Mouse (Mus musculus) heart, postnatal 0 days (tissue): ENCODE data around the gene Tenm2. TPM values are rescaled to one million over a fixed set of nuclear protein-coding genes. Genes with fewer than 3 reads are reported as not detected.

Source experiments
- ATAC-seq: fragments of 200-750 bp; cut with Nextera tagmentation; 2 replicates; pipeline ENCODE4 v1.8.0; 2017; ENCODE audit warnings: low read depth, moderate number of reproducible peaks, moderate library complexity; ENCODE audit not compliant: insufficient read depth
- DNase-seq: peaks from one replicate; pipeline ENCODE4 v3.0.0-alpha.2; 2016; ENCODE audit warnings: low spot score
- H3K27ac ChIP-seq: fragments of 300-500 bp; sonication (generic); 2 replicates; pipeline ENCODE4 v1.5.1; 2014; ENCODE audit warnings: low read depth, mild to moderate bottlenecking
- H3K27me3 ChIP-seq: fragments of 300-500 bp; sonication (generic); 2 replicates; pipeline ENCODE4 v1.6.1; 2014; ENCODE audit warnings: low read length, mixed read lengths; ENCODE audit not compliant: control insufficient read depth, insufficient read depth
- H3K36me3 ChIP-seq: fragments of 300-500 bp; sonication (generic); replicated peaks from 2 replicates; pipeline ENCODE4 v1.6.1; 2014; ENCODE audit warnings: low read length, mixed read lengths; ENCODE audit not compliant: control insufficient read depth, insufficient read depth
- H3K4me1 ChIP-seq: fragments of 300-500 bp; sonication (generic); 2 replicates; pipeline ENCODE4 v1.6.1; 2014; ENCODE audit warnings: antibody characterized with exemption; ENCODE audit not compliant: control insufficient read depth, insufficient read depth
- H3K4me2 ChIP-seq: fragments of 300-500 bp; sonication (generic); 2 replicates; pipeline ENCODE4 v1.6.1; 2014; ENCODE audit warnings: low read depth, mild to moderate bottlenecking, low read length, moderate library complexity
- H3K4me3 ChIP-seq: fragments of 300-500 bp; sonication (generic); 2 replicates; pipeline ENCODE4 v1.5.1; 2014; ENCODE audit warnings: low read depth, low read length
- H3K9ac ChIP-seq: fragments of 300-500 bp; sonication (generic); replicated peaks from 2 replicates; pipeline ENCODE4 v1.6.1; 2014; ENCODE audit warnings: low read depth, low read length, mixed read lengths
- H3K9me3 ChIP-seq: fragments of 300-500 bp; sonication (generic); replicated peaks from 2 replicates; pipeline ENCODE4 v1.6.1; 2016; ENCODE audit warnings: low read length; ENCODE audit not compliant: control insufficient read depth
- CTCF ChIP-seq: IDR thresholded peaks from 2 replicates; pipeline ENCODE4 v1.5.1; 2016; ENCODE audit warnings: antibody characterized with exemption, control low read depth, low read depth
- EP300 ChIP-seq: IDR thresholded peaks from 2 replicates; pipeline ENCODE4 v1.6.1; 2016; ENCODE audit warnings: antibody characterized with exemption, low read depth
- WGBS: fragments of 180-500 bp; shearing (Covaris S2); extraction: QIAGEN DNeasy Blood & Tissue Kit; methylation state at CpG from one replicate; pipeline ENCODE4 v1.1.7; 2014; 5-methylcytosine and 5-hydroxymethylcytosine counted together
- polyA plus RNA-seq: library from polyadenylated mRNA; unstranded; fragments of >200 nt; fragmentation: Nextera tagmentation; extraction: Ambion mirVana; gene quantifications from 2 replicates; pipeline ENCODE4 v1.2.1, GENCODE M21; 2015
- total RNA-seq: library from RNA; depleted of rRNA; stranded (reverse); fragments of >200 nt; gene quantifications from 2 replicates; pipeline ENCODE4 v1.2.3, GENCODE M21; 2014; ENCODE audit warnings: low replicate concordance

The Tenm2 gene
- total and polyA plus RNA-seq, 2 experiments from 2014 or later = 0.14 to 0.95 TPM

- Histone ChIP-seq H3K27me3 (no peaks in the 10 kb centered on the region), H3K27ac (no peak overlapping the region), H3K36me3 (no peaks in the 10 kb centered on the region), H3K4me3 (no peak overlapping the region), H3K4me2 (no peak overlapping the region), H3K4me1 (no peaks in the 10 kb centered on the region), H3K9me3 (no peaks in the 10 kb centered on the region), H3K9ac (no peak overlapping the region)
- 75% methylated on average over 2 of the region's 2 CpGs for WGBS
- TF ChIP-seq EP300 (no peak), CTCF (no peak)
- DNase-seq (no peak), ATAC-seq (no peak)
These were observed 963.6 kb downstream of the Tenm2 start for GRCm38 (mm10) chr11:36272149-36272548.

DNA sequence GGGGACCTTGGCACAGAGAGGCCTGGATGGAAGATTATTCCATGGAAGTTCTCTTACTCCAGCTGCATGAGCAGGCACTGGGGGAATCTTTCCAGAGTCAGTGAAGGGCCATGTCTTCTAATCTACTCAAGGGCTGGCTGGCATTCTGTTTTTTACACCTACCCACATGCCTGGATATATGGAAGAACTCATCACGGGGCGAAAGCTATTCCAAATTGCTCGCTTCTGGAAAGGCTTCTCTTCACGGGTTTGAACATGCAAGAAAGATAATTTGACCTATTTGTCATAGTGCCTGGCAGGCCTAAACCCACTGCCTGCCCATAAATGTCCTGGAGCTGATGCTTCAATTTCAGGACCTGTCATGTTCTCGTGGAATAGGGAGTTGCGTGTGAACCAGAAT is 965.8 kb downstream of the Tenm2 start:
- Histone ChIP-seq H3K9me3 (no peaks in the 10 kb centered on the region), H3K27me3 (no peaks in the 10 kb centered on the region), H3K27ac (no peak overlapping the region), H3K36me3 (no peaks in the 10 kb centered on the region), H3K4me2 (no peak overlapping the region), H3K4me3 (no peak overlapping the region), H3K9ac (no peak overlapping the region), H3K4me1 (0 out of 2 replicates have a peak, but pooled peaks cover under 1% of the 10 kb centered on the region)
- DNase-seq (no peak), ATAC-seq (no peak)
- WGBS = 82% methylated on average over 6 of the region's 6 CpGs
- TF ChIP-seq EP300 (no peak), CTCF (no peak)

- Histone ChIP-seq H3K4me3 (no peak overlapping the region), H3K4me2 (no peak overlapping the region), H3K9ac (no peak overlapping the region), H3K4me1 (0 out of 2 replicates have a peak, but pooled peaks cover 5% of the 10 kb centered on the region), H3K27me3 (no peaks in the 10 kb centered on the region), H3K9me3 (no peaks in the 10 kb centered on the region), H3K27ac (no peak overlapping the region), H3K36me3 (no peaks in the 10 kb centered on the region)
- DNase-seq = no peak
- TF ChIP-seq EP300 (no peak), CTCF (no peak)
- WGBS = 77% methylated on average over 17 of the region's 17 CpGs
- no peak for ATAC-seq
These were observed 970.8 kb downstream of the Tenm2 start for GRCm38 (mm10) chr11:36264776-36265466.

- ATAC-seq (no peak), DNase-seq (no peak)
- Histone ChIP-seq H3K27me3 (no peaks in the 10 kb centered on the region), H3K4me3 (no peak overlapping the region), H3K9ac (no peak overlapping the region), H3K27ac (no peak overlapping the region), H3K36me3 (no peaks in the 10 kb centered on the region), H3K9me3 (no peaks in the 10 kb centered on the region), H3K4me2 (no peak overlapping the region), H3K4me1 (0 out of 2 replicates have a peak, but pooled peaks cover 5% of the 10 kb centered on the region)
- WGBS = 72% methylated on average over 10 of the region's 10 CpGs
- TF ChIP-seq CTCF = no peak
These were observed 971.9 kb downstream of the Tenm2 start for GRCm38 (mm10) chr11:36263840-36264239.

GRCm38 (mm10) chr11:36257187-36257586 is 978.6 kb downstream of the Tenm2 start:
- Histone ChIP-seq H3K27ac (no peak overlapping the region), H3K4me2 (no peak overlapping the region), H3K9ac (no peak overlapping the region), H3K36me3 (no peaks in the 10 kb centered on the region), H3K4me3 (no peak overlapping the region), H3K27me3 (no peaks in the 10 kb centered on the region), H3K4me1 (no peaks in the 10 kb centered on the region), H3K9me3 (no peaks in the 10 kb centered on the region; the same call in 1 of the 2 replicates)
- 84% methylated on average over 5 of the region's 5 CpGs for WGBS
- ATAC-seq (no peak), DNase-seq (no peak)
- TF ChIP-seq CTCF (no peak), EP300 (no peak)

DNA sequence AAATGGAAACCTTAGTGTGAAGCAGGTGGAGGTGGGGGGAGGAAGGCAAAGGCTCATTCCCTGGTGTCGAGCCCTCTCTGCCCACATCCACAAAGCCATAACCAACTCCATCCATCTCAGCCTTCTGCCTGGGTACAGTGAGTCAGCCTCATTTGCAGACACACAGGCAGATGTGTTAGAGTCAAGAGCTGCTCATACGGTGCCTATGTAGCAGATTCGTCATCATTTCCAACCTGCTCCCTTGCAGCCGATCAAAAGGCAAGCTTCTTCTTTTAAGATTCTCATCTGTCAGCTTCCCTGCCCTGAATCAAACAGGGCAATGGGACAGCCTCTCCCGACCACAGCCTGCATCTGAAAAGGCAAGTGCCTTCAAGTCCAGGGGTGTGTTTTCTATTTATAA is 979.0 kb downstream of the Tenm2 start:
- Histone ChIP-seq H3K36me3 (no peaks in the 10 kb centered on the region), H3K9ac (no peak overlapping the region), H3K4me3 (no peak overlapping the region), H3K9me3 (no peaks in the 10 kb centered on the region; the same call in 1 of the 2 replicates), H3K27ac (no peak overlapping the region), H3K27me3 (no peaks in the 10 kb centered on the region), H3K4me1 (no peaks in the 10 kb centered on the region), H3K4me2 (no peak overlapping the region)
- ATAC-seq (no peak), DNase-seq (no peak)
- TF ChIP-seq CTCF = no peak
- TF ChIP-seq EP300 = no peak
- 75% methylated on average over 5 of the region's 5 CpGs for WGBS
